Mouse (Mus musculus): Measurements from ENCODE around the gene Rbks. TPM values are rescaled to one million over a fixed set of nuclear protein-coding genes. Genes with fewer than 3 reads are reported as not detected.

Rbks gene
- total RNA-seq, 2 experiments from 2014 or later, result 3.0 to 3.4 TPM

DNA sequence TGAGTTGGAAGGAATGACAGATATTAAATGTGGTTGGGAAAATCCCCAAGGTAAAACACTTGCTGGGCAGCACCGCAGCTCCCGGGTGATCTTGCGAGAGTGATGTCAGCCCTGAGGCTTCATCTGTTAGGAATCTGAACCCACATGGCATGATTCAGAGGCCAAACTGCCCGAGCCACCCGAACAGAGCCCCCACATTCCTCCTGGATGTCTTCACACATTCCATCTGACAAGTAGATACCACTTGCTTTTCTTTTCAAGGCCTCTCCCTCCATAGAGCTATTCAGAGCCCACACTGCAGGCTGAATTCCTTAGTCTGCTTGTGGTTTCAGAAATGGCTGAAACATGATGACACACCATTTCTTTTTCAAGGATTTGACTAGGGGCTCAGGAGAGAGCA, 67.4 kb downstream of the Rbks start:
- DNase-seq (ENCODE audit: low spot score in 2 of 2), result no peak
- intact Hi-C loops (cut with DNase I), result no loop called here

DNA sequence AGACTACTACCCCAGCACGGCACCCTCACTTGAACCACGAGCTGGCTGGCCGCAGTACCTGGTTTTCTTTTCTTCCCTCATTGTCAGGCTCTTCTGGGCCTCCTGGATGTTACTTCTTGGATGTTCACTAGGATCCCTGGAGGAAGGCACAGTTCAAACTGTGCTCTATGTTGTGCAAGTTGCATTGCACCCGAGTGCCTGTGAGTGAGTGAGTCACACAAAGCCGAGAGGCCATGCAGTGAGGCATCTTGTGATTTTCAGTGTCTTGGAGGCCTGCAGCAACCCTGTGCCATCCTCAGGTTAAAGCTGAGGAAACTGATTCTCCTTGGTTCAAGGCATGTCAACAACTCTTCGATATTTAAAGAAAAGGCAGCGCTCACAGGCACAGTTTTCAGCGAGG, 68.9 kb downstream of the Rbks start:
- intact Hi-C loops (cut with DNase I), result no loop called here
- DNase-seq (ENCODE audit: low spot score in 2 of 2), result no peak

DNA sequence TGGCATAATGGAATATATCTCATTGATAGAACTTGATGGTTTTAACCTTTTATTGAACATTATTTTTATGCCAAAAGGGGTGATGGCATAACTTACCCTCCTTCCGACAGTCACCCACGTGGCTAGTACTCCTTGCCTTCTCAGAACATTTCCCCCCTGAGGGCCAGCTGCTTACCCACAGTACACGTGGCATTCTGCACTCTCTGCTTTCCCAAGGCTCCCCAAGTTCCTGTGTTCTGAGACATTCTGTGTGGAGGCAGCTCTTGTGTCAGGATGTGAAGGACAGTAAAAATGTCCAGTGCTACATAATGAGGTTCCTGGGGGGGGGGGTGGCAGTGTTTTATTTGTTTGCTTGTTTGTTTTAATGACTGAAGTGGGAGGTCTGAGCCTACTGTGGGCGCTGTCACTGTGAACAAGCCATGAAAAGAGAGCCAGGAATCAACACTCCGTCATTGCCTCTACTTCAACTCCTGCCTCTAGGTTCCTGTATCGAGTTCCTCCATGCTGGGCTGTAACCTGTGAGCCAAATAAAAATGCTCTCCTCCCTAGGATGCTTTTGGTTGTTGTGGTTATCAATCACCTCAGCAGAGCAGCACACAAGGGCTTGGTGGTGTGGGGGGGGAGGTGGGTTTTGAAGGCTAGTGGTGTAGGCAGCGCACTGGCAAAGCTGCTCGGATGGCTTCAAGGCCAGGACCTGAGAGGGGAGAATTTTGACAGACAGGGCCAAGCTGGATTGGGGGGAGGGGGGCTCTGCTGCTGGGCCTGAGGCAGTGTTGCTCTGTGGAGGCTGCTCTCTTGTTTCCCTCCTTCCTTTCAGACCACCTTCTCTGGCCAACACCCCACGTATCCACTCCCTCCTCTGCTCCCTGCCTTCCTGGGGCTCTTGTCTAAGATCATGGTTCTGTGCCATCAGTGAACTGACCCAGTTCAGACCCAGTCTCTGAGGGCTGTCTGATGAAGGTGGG, 69.6 kb downstream of the Rbks start:
- no peak for DNase-seq (ENCODE audit: low spot score in 2 of 2)
- intact Hi-C loops (cut with DNase I), result no loop called here

DNA sequence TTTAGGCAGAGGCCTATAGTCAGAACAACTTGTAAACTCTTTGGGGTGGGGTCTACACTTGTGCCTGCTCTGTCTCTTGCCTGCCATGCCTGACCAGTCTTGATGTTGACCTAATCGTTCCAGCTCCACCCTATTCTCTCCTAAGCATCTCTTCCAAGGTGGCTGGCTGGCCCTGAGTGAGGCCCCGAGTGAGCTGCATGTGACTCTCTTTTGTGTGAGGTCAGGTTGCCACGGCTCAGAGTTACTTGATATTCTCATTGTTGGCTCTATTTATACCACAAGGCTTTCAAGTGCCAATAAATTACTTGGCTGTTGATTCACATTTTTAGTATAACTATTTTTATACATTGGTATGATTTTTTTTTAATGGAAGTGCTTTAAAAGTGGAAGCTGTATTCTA, 70.3 kb downstream of the Rbks start:
- intact Hi-C loops (cut with DNase I), result no loop called here
- no peak for DNase-seq (ENCODE audit: low spot score in 2 of 2)

DNA sequence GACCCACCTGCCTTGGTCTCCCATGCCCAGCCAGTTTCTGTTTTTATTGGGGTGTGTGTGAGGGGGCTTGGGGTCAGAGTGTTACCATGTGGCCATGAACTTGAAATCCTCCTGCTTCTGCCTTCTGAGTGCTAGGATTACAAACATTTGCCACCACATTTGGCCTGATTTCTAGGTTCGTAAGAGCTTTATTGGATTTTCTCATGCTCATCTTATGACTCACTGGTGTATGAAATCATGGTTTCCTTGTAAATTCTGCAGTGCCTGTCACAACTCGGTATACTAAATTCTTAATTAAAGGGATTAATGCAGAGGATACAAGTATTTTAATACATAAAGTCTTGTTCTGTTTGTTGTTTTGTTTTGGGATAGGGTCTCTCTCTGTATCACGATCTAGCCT, 77.1 kb downstream of the Rbks start:
- DNase-seq (ENCODE audit: low spot score in 2 of 2), result no peak
- intact Hi-C loops (cut with DNase I), result no loop called here

DNA sequence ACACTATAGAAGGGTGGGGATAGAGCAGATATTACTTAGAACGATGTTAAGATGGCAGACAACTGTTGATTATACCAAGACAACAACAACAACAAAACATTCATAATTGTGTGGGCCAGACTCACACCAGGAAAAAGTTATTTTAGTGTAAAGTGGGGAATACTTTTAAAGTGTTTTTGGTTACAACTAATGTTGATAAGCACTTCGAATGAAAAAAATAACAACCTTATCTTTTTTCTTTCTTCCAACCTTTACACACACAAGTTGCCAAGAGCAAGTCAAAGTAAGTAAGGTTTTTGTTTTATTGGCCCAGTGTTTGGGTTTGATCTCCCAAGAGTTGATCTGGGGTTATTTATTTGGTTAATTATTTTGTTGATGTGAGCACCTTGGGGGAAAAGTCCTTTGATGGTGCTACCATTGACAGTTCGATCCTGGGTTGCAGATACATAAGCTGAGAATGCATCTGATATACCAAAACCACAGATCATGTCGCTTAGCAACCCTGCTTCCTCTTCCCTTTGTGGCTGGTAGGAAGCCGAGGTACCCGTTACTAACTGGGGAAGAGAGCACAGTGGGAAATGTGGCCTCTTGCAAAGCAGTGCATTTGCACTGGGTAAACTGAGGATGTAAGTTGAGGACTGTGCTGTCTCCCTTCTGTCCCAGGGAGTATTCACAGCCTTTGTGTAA, 82.9 kb downstream of the Rbks start:
- DNase-seq (ENCODE audit: low spot score in 2 of 2), result no peak
- intact Hi-C loops (cut with DNase I), result loop anchor here (5.0 kb wide), 1 partner anchor 523 kb away; the partner anchor contains the start of gene Fosl2

DNA sequence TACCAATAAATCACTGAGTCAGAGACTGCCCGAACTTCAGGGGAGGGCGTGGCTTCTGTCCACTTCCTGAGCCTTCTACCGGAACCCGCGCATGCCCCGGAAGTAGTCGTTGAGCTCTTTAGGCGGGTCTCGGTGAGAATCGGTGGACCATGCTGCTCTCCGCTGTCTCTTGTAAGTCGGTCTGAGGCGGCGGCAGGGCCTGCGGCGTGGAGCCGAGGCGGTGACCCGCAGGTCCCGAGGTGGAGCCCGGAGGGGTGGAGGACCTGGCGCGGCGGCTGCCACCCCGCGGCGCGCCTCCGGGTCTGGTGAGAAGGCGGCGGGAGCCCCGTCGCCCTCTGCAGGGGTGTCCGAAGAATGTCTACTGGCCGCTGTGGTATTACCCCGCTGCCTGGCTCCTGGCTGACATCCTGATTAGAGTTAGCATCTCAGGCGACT, 83.6 kb downstream of the Rbks start:
- intact Hi-C loops (cut with DNase I), result loop anchor here (5.0 kb wide), 1 partner anchor 523 kb away; the partner anchor contains the start of gene Fosl2
- peak; percentile 85 to 86 for DNase-seq (ENCODE audit: low spot score in 2 of 2)

DNA sequence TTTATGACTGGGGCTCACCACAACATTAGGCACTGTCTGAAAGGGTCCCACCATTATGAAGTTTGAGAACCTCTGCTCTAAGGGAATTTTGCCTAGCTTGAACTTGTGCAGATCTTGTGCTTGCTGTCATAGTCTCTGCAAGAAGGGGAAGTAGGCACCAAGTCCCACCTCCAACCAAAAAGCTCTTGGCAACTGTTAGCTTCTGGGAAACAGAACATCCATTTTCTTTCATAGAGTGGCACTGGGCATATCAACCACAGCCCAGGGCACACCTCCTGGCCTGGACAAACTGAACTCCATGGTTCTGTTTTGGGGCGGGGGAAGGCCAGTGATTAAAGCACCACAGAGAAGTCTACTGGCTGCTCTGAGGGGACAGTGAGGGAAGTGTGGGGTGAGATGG, 86.2 kb downstream of the Rbks start:
- intact Hi-C loops (cut with DNase I), result loop anchor here (5.0 kb wide), 1 partner anchor 526 kb away; the partner anchor contains the start of gene Fosl2
- DNase-seq (ENCODE audit: low spot score in 2 of 2), result no peak

DNA sequence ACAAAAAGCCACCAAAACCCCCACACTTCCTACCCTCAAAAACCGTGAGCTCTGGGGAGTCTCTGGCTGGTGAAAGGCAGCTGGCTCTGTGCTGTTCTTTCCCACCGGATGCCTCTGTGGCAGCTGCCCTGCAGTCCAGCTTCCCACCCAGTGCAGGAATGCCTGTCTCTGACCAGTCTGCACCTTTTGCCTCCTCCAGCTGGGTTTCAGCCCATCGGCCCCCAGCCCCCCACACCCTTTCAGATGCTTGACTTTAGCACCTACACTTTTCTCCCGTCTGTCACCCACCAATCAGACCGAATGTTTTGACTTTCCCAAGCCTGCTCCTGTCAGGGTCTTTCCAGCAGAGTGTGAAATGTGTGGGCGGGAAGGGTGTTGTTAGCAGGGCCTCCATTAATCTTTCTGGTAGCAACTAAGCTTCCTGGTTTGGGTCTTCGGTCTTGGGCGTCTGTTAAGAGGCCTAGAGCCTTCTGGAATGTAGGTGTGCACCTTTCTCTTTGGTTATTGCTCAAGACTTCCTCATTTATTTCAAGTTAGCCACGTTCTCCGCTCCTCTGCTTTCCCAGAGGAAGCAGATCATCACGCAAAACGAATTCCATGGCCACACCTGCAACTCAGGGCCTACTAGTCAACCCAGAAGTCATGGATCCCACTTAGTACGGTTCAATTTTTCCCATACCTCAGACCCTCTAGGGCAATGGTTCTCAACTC, 86.9 kb downstream of the Rbks start:
- intact Hi-C loops (cut with DNase I), result loop anchor here (5.0 kb wide), 1 partner anchor 527 kb away; the partner anchor contains the start of gene Fosl2
- no peak for DNase-seq (ENCODE audit: low spot score in 2 of 2)

DNA sequence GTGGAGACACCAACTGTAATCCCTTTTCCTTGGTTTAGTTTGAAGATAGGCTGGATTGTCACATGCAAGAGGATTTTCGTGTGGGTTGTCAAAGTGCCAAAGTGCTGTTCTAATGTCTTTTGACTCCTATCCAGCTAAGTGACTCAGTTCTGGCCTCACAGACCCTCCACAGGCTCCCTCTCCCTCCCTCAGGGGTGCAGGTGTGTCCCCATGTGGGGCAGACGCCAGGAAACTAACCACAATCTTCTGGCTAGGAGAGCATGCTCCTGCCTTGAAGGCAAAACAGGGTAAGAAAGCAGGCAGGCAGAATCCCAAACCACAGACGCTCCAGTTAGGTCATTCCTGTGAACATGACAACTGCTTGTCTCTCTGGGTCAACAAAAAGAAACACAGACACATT, 91.3 kb downstream of the Rbks start:
- intact Hi-C loops (cut with DNase I), result no loop called here
- no peak for DNase-seq (ENCODE audit: low spot score in 2 of 2)

DNA sequence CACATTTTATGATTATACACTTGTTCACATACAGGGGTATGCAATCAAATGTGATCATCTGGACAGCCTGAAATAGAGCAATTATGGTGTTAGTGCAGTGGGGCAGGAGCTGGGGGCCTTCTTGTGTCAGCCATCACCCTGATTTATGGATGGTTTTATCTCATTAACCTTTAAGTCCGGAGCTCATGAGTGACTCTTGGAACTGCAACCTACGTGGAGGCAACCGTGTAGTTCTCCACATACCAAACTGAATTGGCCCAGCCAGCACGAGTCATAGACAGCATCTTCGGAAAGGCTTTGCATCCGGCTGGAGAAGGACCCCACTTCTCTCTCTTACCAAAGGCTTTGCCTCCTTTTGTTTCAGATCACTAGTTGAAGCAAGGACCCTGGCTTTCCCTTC, 93.7 kb downstream of the Rbks start:
- no peak for DNase-seq (ENCODE audit: low spot score in 2 of 2)
- intact Hi-C loops (cut with DNase I), result no loop called here

DNA sequence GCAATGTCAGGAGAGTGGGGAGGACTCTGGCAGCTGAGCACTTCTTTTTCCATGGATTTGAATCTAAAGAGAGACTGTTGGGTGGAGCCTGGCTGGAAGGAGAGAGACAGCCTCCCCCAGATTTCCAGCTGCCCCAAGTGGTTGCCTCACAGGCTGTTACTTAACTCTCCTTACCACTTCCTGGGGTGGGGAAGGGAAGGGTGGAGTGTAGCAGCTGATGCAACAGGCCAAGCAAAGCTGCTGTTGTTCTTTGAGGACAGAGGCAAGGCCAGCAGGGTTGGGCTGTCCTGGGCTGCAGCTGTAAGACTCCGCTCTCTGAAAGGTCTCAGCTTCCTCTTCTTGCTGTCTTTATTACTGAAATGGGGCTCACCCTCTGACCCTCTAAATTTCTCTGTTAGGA, 95.0 kb downstream of the Rbks start:
- peak; percentile 71 for DNase-seq (ENCODE audit: low spot score in 2 of 2)
- intact Hi-C loops (cut with DNase I), result no loop called here

DNA sequence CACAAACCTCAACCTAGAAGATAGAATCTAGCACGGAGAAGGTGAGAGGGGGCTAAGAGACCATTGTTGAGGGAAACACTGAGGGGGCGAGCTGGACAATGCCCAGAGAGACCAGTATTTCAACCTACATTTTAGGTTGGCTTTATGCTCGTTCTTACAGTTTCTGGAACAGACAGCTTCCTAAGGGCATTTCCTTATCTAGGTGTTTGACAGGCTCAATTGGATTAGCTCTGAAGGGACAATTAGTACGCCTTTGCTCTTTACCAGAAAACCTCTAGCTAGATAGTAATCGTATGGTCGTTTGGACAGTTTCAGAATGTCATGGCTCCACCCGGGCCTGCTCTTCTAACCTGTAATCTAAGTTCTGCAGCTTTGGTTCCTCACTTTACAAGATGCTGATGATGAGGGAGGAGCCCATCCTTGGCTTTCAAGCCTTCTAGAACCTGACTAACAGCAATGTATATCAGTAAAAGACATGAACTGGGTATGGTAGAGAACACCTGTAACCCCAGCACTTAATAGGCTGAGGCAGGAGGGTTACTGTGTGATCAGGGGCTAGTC, 96.2 kb downstream of the Rbks start:
- intact Hi-C loops (cut with DNase I), result no loop called here
- DNase-seq (ENCODE audit: low spot score in 2 of 2), result no peak

DNA sequence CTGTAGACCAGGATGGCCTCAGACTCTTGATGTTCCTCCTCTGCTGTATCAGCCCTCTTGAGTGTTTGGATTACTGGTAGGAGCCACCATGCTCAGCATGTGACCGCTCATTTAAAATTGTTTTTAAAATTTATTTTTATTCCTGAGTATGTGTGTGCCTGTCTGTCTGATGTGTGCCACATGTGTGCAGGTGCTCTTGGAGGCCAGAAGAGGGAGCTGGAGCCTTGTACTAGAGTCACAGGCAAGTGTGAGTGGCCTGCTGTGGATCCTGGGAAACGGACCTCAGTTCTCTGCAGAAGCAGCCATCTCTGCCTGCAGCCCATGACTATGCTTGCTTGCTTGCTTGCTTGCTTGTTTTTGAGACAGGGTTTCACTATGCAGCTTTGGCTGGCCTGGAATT, 98.3 kb downstream of the Rbks start:
- intact Hi-C loops (cut with DNase I), result loop anchor here (5.0 to 10.0 kb wide), 2 partner anchors 37 to 436 kb away; no protein-coding TSS in a partner anchor

DNA sequence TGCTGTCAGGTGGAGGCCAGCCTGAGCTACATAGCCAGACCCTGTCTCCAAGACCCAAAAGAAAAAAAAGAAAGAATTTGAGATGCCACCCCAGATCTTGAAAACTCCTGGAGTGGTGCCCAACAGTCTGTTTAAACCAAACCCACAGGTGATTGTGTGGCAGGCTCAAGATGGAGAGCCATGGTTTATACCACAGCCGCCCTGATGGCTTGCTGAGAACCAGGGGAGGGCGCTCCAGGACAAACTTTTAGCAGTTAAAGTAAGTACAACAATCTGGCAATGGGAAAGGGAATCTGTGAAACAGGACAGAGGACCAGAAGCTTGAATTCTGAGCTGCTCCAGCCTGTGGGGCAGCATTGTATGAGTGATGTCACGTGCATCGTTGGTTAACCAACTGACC, 98.8 kb downstream of the Rbks start:
- intact Hi-C loops (cut with DNase I), result loop anchor here (5.0 to 10.0 kb wide), 2 partner anchors 36 to 436 kb away; no protein-coding TSS in a partner anchor
- DNase-seq (ENCODE audit: low spot score in 2 of 2), result no peak

More for the DNA sequence above, 98.3 kb downstream of the Rbks start:
- no peak for DNase-seq (ENCODE audit: low spot score in 2 of 2)

DNA sequence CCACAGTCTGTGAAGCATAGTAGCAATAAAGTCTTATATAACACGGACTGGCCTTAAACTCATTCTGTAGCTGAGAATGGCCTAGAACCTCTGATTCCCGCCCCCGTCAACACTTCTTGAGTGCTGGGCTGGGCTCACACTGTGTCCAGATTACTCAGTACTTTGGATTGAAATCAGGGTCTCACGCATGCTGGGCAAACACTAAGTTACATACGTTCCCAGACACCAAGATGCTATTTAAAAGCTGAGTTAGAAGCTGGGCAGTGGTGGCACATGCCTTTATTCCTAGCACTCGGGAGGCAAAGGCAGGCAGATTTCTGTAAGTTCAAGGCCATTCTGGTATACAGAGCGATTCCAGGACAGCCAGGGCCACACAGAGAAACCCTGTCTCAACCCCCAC, 99.3 kb downstream of the Rbks start:
- no peak for DNase-seq (ENCODE audit: low spot score in 2 of 2)
- intact Hi-C loops (cut with DNase I), result loop anchor here (5.0 to 10.0 kb wide), 2 partner anchors 36 to 437 kb away; no protein-coding TSS in a partner anchor

DNA sequence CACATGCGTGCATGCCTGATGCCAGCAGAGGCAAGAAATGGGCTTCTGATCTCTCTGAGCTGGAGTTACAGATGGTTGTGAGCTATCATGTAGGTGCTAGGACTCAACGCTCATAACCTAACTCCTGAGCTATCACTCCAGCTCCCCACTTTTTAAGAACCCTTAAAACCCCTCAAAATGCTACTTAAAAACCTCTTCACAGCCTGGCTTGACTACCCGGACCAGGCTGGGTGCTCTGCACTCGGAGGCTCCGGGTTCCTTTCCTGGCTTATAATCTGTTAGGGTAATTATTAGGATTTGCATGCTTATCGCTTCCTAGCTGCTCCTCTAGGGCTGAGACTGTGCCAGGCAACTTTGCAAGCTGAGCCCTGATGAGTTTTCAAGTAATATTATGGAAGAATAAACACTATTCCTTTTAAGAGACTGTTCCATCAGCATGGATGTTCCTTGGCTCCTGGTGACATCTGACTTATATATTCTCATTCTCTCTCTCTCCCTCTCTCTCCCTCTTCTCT, 99.9 kb downstream of the Rbks start:
- no peak for DNase-seq (ENCODE audit: low spot score in 2 of 2)
- intact Hi-C loops (cut with DNase I), result loop anchor here (5.0 to 10.0 kb wide), 2 partner anchors 35 to 437 kb away; no protein-coding TSS in a partner anchor

DNA sequence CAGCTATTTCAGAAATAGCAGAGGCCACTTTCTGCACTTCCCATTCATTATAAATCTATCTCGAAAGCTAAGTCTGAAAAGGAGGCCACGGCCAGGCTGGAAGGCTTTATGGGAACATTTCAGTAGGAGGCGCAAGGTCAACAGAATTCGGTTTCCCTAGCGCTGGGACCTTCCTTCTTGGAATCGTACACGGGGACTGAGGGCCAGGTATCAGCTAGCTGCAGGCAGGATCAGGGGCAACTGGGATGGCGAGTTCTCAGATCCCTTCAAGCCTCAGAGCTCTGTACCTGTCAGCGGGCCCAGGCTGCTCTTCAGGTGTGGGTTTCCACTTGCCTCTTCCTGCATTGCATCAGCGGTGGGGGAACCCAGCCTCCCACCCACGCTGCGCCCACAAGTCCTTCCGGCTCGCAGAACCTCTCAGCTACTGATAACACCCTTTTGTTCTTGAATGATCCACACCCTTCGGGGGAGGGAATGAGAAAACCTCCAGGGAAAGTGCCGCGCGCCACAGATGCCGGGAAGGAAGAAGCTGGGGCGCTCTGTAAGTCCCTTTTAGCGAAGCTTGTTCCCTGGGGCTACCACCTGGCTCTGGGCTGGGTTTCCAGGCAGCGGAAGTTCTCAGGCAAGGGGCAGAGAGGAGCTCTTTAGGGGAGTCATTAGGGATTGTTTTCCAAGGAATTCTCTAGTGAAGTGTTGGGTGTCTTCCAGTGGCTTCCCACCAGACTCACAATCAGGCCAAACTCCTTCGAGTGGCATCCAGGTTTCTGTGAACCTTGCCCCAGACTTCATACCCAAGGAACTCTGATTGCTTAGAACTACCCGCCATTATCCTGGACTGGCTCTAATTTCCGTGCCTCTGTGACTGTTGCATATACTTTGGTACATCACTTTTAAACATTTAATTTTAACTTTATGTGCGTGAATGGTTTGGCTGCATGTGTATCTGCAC, 100.7 kb downstream of the Rbks start, which contains the start of gene Mrpl33:
Gene Mrpl33 (plus strand): TSS at position 455 of the 949 bp plus-strand sequence.
- intact Hi-C loops (cut with DNase I), result loop anchor here (5.0 to 10.0 kb wide), 2 partner anchors 34 to 438 kb away; no protein-coding TSS in a partner anchor
- peak; percentile 34 to 61 for DNase-seq (ENCODE audit: low spot score in 2 of 2)

Measured in left cerebral cortex, postnatal 36 days (tissue).